Mouse (Mus musculus) midbrain, embryonic 16.5 days (tissue): Measurements from ENCODE around the gene Gm20388. TPM values are rescaled to one million over a fixed set of nuclear protein-coding genes. Genes with fewer than 3 reads are reported as not detected.

Experiments
- ATAC-seq: fragments of 200-750 bp; cut with Nextera tagmentation; 2 replicates; pipeline ENCODE4 v1.8.0; 2017; ENCODE audit warnings: moderate TSS enrichment
- H3K27ac ChIP-seq: fragments of 300-500 bp; sonication (generic); 2 replicates; pipeline ENCODE4 v1.5.1; 2014; ENCODE audit warnings: mild to moderate bottlenecking, low read length, mixed read lengths
- H3K27me3 ChIP-seq: fragments of 300-500 bp; sonication (generic); 2 replicates; pipeline ENCODE4 v1.6.1; 2014; ENCODE audit warnings: low read depth, low read length, mixed read lengths; ENCODE audit not compliant: control insufficient read depth, insufficient read depth
- H3K36me3 ChIP-seq: fragments of 300-500 bp; sonication (generic); 2 replicates; pipeline ENCODE4 v1.6.1; 2014; ENCODE audit warnings: mild to moderate bottlenecking, low read length, moderate library complexity, mixed read lengths; ENCODE audit not compliant: control insufficient read depth, insufficient read depth
- H3K4me1 ChIP-seq: fragments of 300-500 bp; sonication (generic); 2 replicates; pipeline ENCODE4 v1.6.1; 2014; ENCODE audit warnings: mild to moderate bottlenecking, low read length, mixed read lengths; ENCODE audit not compliant: control insufficient read depth, insufficient read depth
- H3K4me2 ChIP-seq: fragments of 300-500 bp; sonication (generic); 2 replicates; pipeline ENCODE4 v1.6.1; 2014; ENCODE audit warnings: mild to moderate bottlenecking, low read length, mixed read lengths
- H3K4me3 ChIP-seq: fragments of 300-500 bp; sonication (generic); 2 replicates; pipeline ENCODE4 v1.5.1; 2014; ENCODE audit warnings: low read depth, mild to moderate bottlenecking, low read length, moderate library complexity, mixed read lengths
- H3K9ac ChIP-seq: fragments of 300-500 bp; sonication (generic); 2 replicates; pipeline ENCODE4 v1.6.1; 2014; ENCODE audit warnings: low read depth, low read length, mixed read lengths
- H3K9me3 ChIP-seq: fragments of 300-500 bp; sonication (generic); replicated peaks from 2 replicates; pipeline ENCODE4 v1.6.1; 2014; ENCODE audit warnings: mild to moderate bottlenecking, low read length, mixed read lengths; ENCODE audit not compliant: control insufficient read depth, poor library complexity, severe bottlenecking
- WGBS: fragments of 180-500 bp; shearing (Covaris S2); extraction: QIAGEN DNeasy Blood & Tissue Kit; methylation state at CpG from one replicate; pipeline ENCODE4 v1.1.7; 2014; 5-methylcytosine and 5-hydroxymethylcytosine counted together
- polyA plus RNA-seq: library from polyadenylated mRNA; unstranded; fragments of >200 nt; fragmentation: Nextera tagmentation; extraction: Ambion mirVana; gene quantifications from 2 replicates; pipeline ENCODE4 v1.2.1, GENCODE M21; 2015

Gene Gm20388
- polyA plus RNA-seq: 6.4 and 7.5 TPM in 2 replicates

- H3K4me1 ChIP-seq: peaks cover 39% of the 10 kb centered on the region
- peak; percentile 96 for ATAC-seq
- H3K9me3 ChIP-seq: no peaks in the 10 kb centered on the region
- H3K27ac ChIP-seq: peak within 1 kb of the TSS; percentile 97
- WGBS: under 1% methylated on average over 78 of the region's 97 CpGs
- peak within 1 kb of the TSS; percentile 97 for H3K9ac ChIP-seq
- no peaks in the 10 kb centered on the region for H3K36me3 ChIP-seq
- peak within 1 kb of the TSS; percentile 88 for H3K4me2 ChIP-seq
- no peaks in the 10 kb centered on the region for H3K27me3 ChIP-seq
- H3K4me3 ChIP-seq: peak within 1 kb of the TSS; percentile 92
Observed at GRCm38 (mm10) chr8:119910547-119911257, at the start of gene Gm20388. TSS of gene Gm20388 (plus strand) at chr8:119910841.

- peak within 1 kb of the TSS; percentile 72 for H3K4me2 ChIP-seq
- under 1% methylated on average over 28 of the region's 35 CpGs for WGBS
- H3K4me1 ChIP-seq: peaks cover 13% of the 10 kb centered on the region
- H3K4me3 ChIP-seq: peak within 1 kb of the TSS; percentile 81
- no peaks in the 10 kb centered on the region for H3K36me3 ChIP-seq
- peak within 1 kb of the TSS; percentile 70 for H3K27ac ChIP-seq
- no peaks in the 10 kb centered on the region for H3K27me3 ChIP-seq
- no peaks in the 10 kb centered on the region for H3K9me3 ChIP-seq
- peak within 1 kb of the TSS; percentile 86 for H3K9ac ChIP-seq
- peak; percentile 96 for ATAC-seq
Observed at GRCm38 (mm10) chr8:119861706-119862389, 48.8 kb upstream of the Gm20388 start, which contains the start of gene Klhl36. TSS of gene Klhl36 (plus strand) at chr8:119862266.

- Histone ChIP-seq H3K9me3 (no peaks in the 10 kb centered on the region), H3K4me1 (peaks cover 13% of the 10 kb centered on the region), H3K4me3 (peak overlapping the region; percentile 81), H3K9ac (peak overlapping the region; percentile 86), H3K27ac (peak overlapping the region; percentile 70), H3K4me2 (peak overlapping the region; percentile 72), H3K27me3 (no peaks in the 10 kb centered on the region), H3K36me3 (no peaks in the 10 kb centered on the region)
- no peak; the same call in none of the 2 replicates for ATAC-seq
- WGBS: 1% methylated on average over 19 of the region's 19 CpGs
Observed at GRCm38 (mm10) chr8:119862390-119862734, 48.3 kb upstream of the Gm20388 start.

GRCm38 (mm10) chr8:119862749-119863148, 47.9 kb upstream of the Gm20388 start:
- Histone ChIP-seq H3K27me3 (no peaks in the 10 kb centered on the region), H3K4me3 (peak overlapping the region; percentile 81), H3K9ac (peak overlapping the region; percentile 86), H3K4me2 (peak overlapping the region; percentile 72), H3K4me1 (peaks cover 13% of the 10 kb centered on the region), H3K9me3 (no peaks in the 10 kb centered on the region), H3K27ac (peak overlapping the region; percentile 70; the same call in 1 of the 2 replicates), H3K36me3 (no peaks in the 10 kb centered on the region)
- 10% methylated on average over 6 of the region's 6 CpGs for WGBS
- no peak for ATAC-seq

GRCm38 (mm10) chr8:119869616-119870015, 41.0 kb upstream of the Gm20388 start:
- 85% methylated on average over 20 of the region's 20 CpGs for WGBS

GRCm38 (mm10) chr8:119873181-119873580, 37.5 kb upstream of the Gm20388 start:
- H3K27ac ChIP-seq: no peak overlapping the region
- WGBS: 100% methylated on average over 1 of the region's 1 CpGs
- no peak overlapping the region for H3K4me2 ChIP-seq
- no peak overlapping the region for H3K4me3 ChIP-seq
- H3K27me3 ChIP-seq: no peaks in the 10 kb centered on the region
- no peak for ATAC-seq
- peaks cover 32% of the 10 kb centered on the region for H3K36me3 ChIP-seq
- no peaks in the 10 kb centered on the region for H3K9me3 ChIP-seq
- no peaks in the 10 kb centered on the region for H3K4me1 ChIP-seq
- H3K9ac ChIP-seq: no peak overlapping the region

More at GRCm38 (mm10) chr8:119869616-119870015, 41.0 kb upstream of the Gm20388 start:
- Histone ChIP-seq H3K4me2 (no peak overlapping the region), H3K9ac (no peak overlapping the region), H3K36me3 (peaks cover 23% of the 10 kb centered on the region), H3K27ac (no peak overlapping the region), H3K9me3 (no peaks in the 10 kb centered on the region), H3K4me1 (no peaks in the 10 kb centered on the region), H3K27me3 (no peaks in the 10 kb centered on the region), H3K4me3 (no peak overlapping the region)
- ATAC-seq: no peak

- no peaks in the 10 kb centered on the region for H3K9me3 ChIP-seq
- no peak overlapping the region for H3K9ac ChIP-seq
- H3K27me3 ChIP-seq: no peaks in the 10 kb centered on the region
- no peaks in the 10 kb centered on the region for H3K4me1 ChIP-seq
- peaks cover 8% of the 10 kb centered on the region; the same call in 1 of the 2 replicates for H3K36me3 ChIP-seq
- H3K4me3 ChIP-seq: no peak overlapping the region
- no peak for ATAC-seq
- no peak overlapping the region for H3K4me2 ChIP-seq
- no peak overlapping the region for H3K27ac ChIP-seq
- WGBS: 78% methylated on average over 6 of the region's 6 CpGs
Observed at GRCm38 (mm10) chr8:119881301-119881700, 29.3 kb upstream of the Gm20388 start.

- peaks cover 5% of the 10 kb centered on the region; the same call in 1 of the 2 replicates for H3K36me3 ChIP-seq
- no peaks in the 10 kb centered on the region for H3K9me3 ChIP-seq
- no peak overlapping the region for H3K4me2 ChIP-seq
- no peak for ATAC-seq
- 82% methylated on average over 8 of the region's 8 CpGs for WGBS
- no peaks in the 10 kb centered on the region for H3K27me3 ChIP-seq
- H3K4me3 ChIP-seq: no peak overlapping the region
- H3K27ac ChIP-seq: no peak overlapping the region
- no peaks in the 10 kb centered on the region for H3K4me1 ChIP-seq
- H3K9ac ChIP-seq: no peak overlapping the region
Observed at GRCm38 (mm10) chr8:119881917-119882316, 28.7 kb upstream of the Gm20388 start.

- 91% methylated on average over 7 of the region's 7 CpGs for WGBS
Observed at GRCm38 (mm10) chr8:119883281-119883680, 27.4 kb upstream of the Gm20388 start.

More at GRCm38 (mm10) chr8:119883281-119883680, 27.4 kb upstream of the Gm20388 start:
- no peak overlapping the region for H3K4me2 ChIP-seq
- no peak for ATAC-seq
- H3K4me1 ChIP-seq: no peaks in the 10 kb centered on the region
- H3K36me3 ChIP-seq: no peaks in the 10 kb centered on the region
- no peak overlapping the region for H3K4me3 ChIP-seq
- H3K27ac ChIP-seq: no peak overlapping the region
- no peak overlapping the region for H3K9ac ChIP-seq
- no peaks in the 10 kb centered on the region for H3K9me3 ChIP-seq
- H3K27me3 ChIP-seq: no peaks in the 10 kb centered on the region
